Mouse (Mus musculus): ENCODE data around the gene Psmd8.

The Psmd8 gene

DNA sequence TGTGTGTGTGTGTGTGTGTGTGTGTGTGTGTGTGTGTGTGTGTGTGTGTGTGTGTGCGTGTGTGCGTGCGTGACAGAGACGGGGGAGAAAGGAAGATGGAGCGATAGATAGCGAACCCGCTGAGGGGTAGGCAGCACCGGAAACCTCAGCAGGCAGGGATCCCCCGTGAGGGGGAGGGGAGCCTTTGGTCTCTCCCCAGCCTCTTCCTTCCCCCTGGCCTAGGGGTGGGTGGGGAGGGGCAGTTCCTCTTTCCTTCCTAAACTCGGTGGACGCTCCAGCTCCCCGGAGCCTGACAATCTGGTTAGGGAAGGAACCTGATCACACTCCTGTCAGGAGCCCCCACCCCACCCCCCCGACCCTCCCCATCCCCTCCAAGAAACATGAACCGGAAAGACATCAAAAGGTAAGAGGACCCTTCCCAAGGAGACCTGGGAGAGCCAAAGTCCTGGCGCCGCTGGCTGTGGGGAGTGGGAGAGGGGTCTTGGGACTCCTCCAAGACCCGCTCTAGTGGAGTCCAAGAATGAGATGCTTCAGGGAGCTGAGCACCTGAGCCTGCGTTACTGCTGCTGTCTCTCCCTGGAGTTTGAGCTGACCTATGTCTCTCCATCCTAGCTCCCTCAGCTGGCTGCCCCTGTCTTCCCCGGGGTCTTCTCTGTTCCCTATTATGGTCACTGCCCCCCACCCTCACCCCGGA, 45.7 kb downstream of the Psmd8 start, which contains the start of gene Rasgrp4:
Gene Rasgrp4, plus strand, starts transcription at position 159 of the 694 bp plus-strand sequence.
- in situ Hi-C loops (cut with MboI) = no loop called here

- in situ Hi-C loops (cut with MboI) = no loop called here
These were observed 46.3 kb downstream of the Psmd8 start for GRCm38 (mm10) chr7:29134230-29134629.

DNA sequence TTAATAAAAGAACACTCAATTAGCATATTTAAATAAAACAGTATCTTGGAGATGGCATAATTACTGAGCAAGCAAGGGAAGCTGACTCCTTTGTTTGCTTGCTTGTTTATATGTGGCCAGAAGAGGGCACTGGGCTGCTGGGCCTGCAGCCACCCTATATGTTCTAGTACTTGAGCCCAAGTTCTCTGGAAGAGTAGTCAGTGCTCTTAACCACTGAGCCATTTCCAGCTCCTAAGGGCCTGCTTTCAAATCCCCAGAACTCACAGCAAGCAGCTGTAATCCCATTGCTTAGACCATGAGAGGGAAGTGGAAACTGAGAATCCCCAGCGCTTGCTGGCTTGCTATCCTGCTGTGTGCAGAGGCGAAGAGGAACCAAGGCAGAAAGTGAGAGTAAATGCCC, 51.8 kb downstream of the Psmd8 start:
- in situ Hi-C loops (cut with MboI) = loop anchor here (10.0 kb wide), 1 partner anchor 116 kb away; the partner anchor contains the start of gene 2200002D01Rik

- in situ Hi-C loops (cut with MboI) = loop anchor here (10.0 kb wide), 1 partner anchor 118 kb away; the partner anchor contains the start of gene 2200002D01Rik
These were observed 54.2 kb downstream of the Psmd8 start for GRCm38 (mm10) chr7:29126173-29126915.

- in situ Hi-C loops (cut with MboI) = loop anchor here (10.0 kb wide), 1 partner anchor 120 kb away; the partner anchor contains the start of gene 2200002D01Rik
These were observed 55.5 kb downstream of the Psmd8 start, which contains the start of gene Ryr1 for GRCm38 (mm10) chr7:29124970-29125369. Gene Ryr1, minus strand, starts transcription at chr7:29125179.

Measured in mature B cell (primary cell).